Mouse (Mus musculus) stomach, embryonic 16.5 days (tissue): ENCODE data around the gene Lrrc63. TPM values are rescaled to one million over a fixed set of nuclear protein-coding genes. Genes with fewer than 3 reads are reported as not detected.
"Not testable (repeated sequence)": the region's sequence is repeated elsewhere in the genome, so short reads cannot be mapped to it uniquely, and the experiment has no call there.

Experiments
- ATAC-seq: fragments of 200-750 bp; cut with Nextera tagmentation; 2 replicates; pipeline ENCODE4 v1.8.0; 2017; ENCODE audit warnings: moderate number of reproducible peaks, moderate TSS enrichment; ENCODE audit not compliant: insufficient read depth, low FRiP score
- H3K27ac ChIP-seq: fragments of 300-500 bp; sonication (generic); 2 replicates; pipeline ENCODE4 v1.5.1; 2014; ENCODE audit warnings: low read length
- H3K27me3 ChIP-seq: fragments of 300-500 bp; sonication (generic); 2 replicates; pipeline ENCODE4 v1.6.1; 2014; ENCODE audit warnings: low read length, control low read depth, mixed read lengths; ENCODE audit not compliant: control insufficient read depth, insufficient read depth
- H3K36me3 ChIP-seq: fragments of 300-500 bp; sonication (generic); 2 replicates; pipeline ENCODE4 v1.6.1; 2014; ENCODE audit warnings: low read length; ENCODE audit not compliant: control insufficient read depth, insufficient read depth
- H3K4me1 ChIP-seq: fragments of 300-500 bp; sonication (generic); 2 replicates; pipeline ENCODE4 v1.6.1; 2014; ENCODE audit warnings: low read length, control low read depth, mixed read lengths; ENCODE audit not compliant: control insufficient read depth, insufficient read depth
- H3K4me2 ChIP-seq: fragments of 300-500 bp; sonication (generic); 2 replicates; pipeline ENCODE4 v1.6.1; 2014; ENCODE audit warnings: low read depth, low read length, mixed read lengths
- H3K4me3 ChIP-seq: fragments of 300-500 bp; sonication (generic); replicated peaks from 2 replicates; pipeline ENCODE4 v1.5.1; 2014; ENCODE audit warnings: mild to moderate bottlenecking, low read length
- H3K9ac ChIP-seq: fragments of 300-500 bp; sonication (generic); 2 replicates; pipeline ENCODE4 v1.6.1; 2014; ENCODE audit warnings: low read length
- H3K9me3 ChIP-seq: fragments of 300-500 bp; sonication (generic); replicated peaks from 2 replicates; pipeline ENCODE4 v1.6.1; 2016; ENCODE audit warnings: low read length, control low read depth; ENCODE audit not compliant: control insufficient read depth
- WGBS: fragments of 180-500 bp; shearing (Covaris S2); extraction: QIAGEN DNeasy Blood & Tissue Kit; methylation state at CpG from one replicate; pipeline ENCODE4 v1.1.7; 2014; 5-methylcytosine and 5-hydroxymethylcytosine counted together
- polyA plus RNA-seq: library from polyadenylated mRNA; unstranded; fragments of >200 nt; fragmentation: Nextera tagmentation; extraction: Ambion mirVana; gene quantifications from 2 replicates; pipeline ENCODE4 v1.2.1, GENCODE M21; 2015

Lrrc63 gene
- polyA plus RNA-seq, 1 experiment from 2014 or later = not detected

DNA sequence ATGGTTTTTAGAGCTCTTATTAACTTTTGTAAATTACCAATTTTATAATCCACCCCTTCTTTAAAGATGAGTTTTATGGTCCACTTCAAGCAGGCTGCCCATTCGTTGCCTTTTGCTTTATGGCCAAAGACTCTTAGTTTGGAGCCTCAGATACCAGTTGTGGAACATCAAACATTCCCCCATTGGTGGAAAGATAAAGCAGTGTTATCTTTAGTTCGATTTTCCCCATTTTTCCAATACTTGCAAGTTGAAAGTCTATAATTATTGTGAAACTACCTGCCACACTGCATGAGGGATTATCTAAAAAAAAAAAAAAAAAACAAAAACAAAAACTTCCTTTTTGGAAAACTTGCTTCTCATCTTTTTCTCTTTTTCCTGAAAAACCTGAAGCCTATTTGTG is 20.0 kb upstream of the Lrrc63 start:
- no peak for ATAC-seq
- Histone ChIP-seq H3K9ac (no peak overlapping the region), H3K4me3 (no peak overlapping the region), H3K36me3 (no peaks in the 10 kb centered on the region), H3K27ac (no peak overlapping the region), H3K4me2 (no peak overlapping the region), H3K4me1 (no peaks in the 10 kb centered on the region; the same call in 1 of the 2 replicates), H3K9me3 (no peaks in the 10 kb centered on the region), H3K27me3 (no peaks in the 10 kb centered on the region)
- 68% methylated on average over 2 of the region's 2 CpGs for WGBS

DNA sequence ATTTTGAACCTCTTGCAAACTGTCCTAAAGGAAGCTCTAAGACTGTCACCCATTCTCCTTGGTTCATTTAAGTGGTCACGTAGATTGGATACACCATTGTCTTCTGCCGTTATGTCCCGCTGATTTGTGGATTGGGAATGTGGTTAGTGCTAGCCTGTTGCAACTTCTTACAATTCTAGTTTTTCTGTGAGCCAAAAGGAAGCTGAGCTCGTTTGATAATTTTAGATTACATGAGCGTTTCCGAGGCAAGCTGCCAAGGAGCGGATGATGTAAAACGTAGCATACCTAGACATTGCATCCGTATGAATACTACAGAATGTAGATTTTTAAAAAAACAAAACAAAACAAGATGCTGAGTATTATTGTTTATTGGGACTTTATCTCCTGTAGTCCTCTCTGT is 17.5 kb upstream of the Lrrc63 start:
- Histone ChIP-seq H3K4me3 (no peak overlapping the region), H3K27ac (no peak overlapping the region), H3K4me2 (no peak overlapping the region), H3K9ac (no peak overlapping the region), H3K36me3 (no peaks in the 10 kb centered on the region), H3K4me1 (no peaks in the 10 kb centered on the region), H3K27me3 (no peaks in the 10 kb centered on the region), H3K9me3 (no peaks in the 10 kb centered on the region)
- whole genome bisulfite sequencing = 69% methylated on average over 9 of the region's 9 CpGs
- ATAC-seq = no peak

DNA sequence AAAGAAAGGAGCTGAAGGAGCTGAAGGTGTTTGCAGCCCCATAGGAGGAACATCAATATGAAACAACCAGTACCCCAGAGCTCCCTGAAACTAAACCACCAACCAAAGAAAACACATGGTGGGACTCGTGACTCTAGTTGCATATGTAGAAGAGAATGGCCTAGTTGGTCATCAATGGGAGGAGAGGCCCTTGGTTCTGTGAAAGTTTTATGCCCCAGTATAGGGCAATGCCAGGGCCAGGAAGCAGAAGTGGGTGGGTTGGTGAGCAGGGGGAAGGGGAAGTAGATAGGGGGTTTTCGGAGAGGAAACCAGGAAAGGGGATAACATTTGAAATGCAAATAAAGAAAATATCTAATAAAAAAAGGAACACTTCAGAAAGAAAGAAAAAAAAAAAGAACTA is 17.0 kb upstream of the Lrrc63 start:
- H3K9ac ChIP-seq, H3K27me3 ChIP-seq, H3K4me3 ChIP-seq, H3K4me2 ChIP-seq, H3K36me3 ChIP-seq, H3K27ac ChIP-seq, H3K9me3 ChIP-seq, ATAC-seq, H3K4me1 ChIP-seq: not testable (repeated sequence)
- WGBS = 70% methylated on average over 2 of the region's 2 CpGs

DNA sequence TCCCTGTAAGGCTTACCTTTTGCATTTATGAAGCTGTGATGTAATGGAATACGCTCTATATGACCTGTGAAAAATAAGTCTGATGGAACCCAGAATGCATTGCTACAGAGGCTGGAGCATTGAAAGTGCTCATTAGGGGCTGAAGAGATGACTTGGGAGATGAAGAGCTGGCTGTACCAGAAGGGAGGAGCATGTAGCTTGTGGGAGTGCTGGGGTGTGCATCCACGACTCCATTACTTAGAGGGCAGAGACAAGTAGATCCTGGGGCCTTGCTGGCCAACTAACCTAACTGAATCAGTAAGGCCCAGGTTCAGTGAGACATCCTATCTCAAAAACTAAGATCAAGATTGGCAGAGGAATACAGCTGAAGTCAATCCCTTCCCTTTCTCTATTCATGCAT is 8.5 kb upstream of the Lrrc63 start:
- Histone ChIP-seq H3K4me2 (no peak overlapping the region), H3K27me3 (no peaks in the 10 kb centered on the region), H3K9ac (no peak overlapping the region), H3K27ac (no peak overlapping the region), H3K4me1 (peaks cover 5% of the 10 kb centered on the region; the same call in 1 of the 2 replicates), H3K4me3 (no peak overlapping the region), H3K36me3 (no peaks in the 10 kb centered on the region), H3K9me3 (no peaks in the 10 kb centered on the region)
- ATAC-seq = no peak
- 82% methylated on average over 2 of the region's 2 CpGs for WGBS

DNA sequence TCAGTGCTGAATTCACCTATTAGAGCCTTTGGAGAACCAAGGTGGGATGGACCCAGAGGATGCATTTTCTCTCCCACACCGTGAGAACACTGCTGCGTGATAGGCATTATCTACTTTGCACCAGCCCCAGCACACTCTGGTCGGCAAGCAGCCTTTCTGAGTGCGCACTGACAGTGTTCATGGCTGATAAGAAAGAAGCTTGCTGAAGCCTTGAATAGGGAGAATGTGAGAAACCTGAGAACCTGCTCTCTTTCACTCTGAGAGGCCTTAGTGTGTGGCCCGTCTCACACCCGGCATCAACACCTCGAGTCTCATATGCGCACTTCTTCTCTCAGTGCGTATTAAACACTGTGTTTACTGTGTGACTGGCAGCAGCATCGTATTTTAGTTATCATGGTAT is 7.8 kb upstream of the Lrrc63 start:
- Histone ChIP-seq H3K9me3 (no peaks in the 10 kb centered on the region), H3K4me2 (no peak overlapping the region), H3K27me3 (no peaks in the 10 kb centered on the region), H3K4me3 (no peak overlapping the region), H3K27ac (no peak overlapping the region), H3K36me3 (no peaks in the 10 kb centered on the region), H3K4me1 (peaks cover 5% of the 10 kb centered on the region; the same call in 1 of the 2 replicates), H3K9ac (no peak overlapping the region)
- peak; percentile 61 for ATAC-seq
- 64% methylated on average over 10 of the region's 10 CpGs for WGBS

DNA sequence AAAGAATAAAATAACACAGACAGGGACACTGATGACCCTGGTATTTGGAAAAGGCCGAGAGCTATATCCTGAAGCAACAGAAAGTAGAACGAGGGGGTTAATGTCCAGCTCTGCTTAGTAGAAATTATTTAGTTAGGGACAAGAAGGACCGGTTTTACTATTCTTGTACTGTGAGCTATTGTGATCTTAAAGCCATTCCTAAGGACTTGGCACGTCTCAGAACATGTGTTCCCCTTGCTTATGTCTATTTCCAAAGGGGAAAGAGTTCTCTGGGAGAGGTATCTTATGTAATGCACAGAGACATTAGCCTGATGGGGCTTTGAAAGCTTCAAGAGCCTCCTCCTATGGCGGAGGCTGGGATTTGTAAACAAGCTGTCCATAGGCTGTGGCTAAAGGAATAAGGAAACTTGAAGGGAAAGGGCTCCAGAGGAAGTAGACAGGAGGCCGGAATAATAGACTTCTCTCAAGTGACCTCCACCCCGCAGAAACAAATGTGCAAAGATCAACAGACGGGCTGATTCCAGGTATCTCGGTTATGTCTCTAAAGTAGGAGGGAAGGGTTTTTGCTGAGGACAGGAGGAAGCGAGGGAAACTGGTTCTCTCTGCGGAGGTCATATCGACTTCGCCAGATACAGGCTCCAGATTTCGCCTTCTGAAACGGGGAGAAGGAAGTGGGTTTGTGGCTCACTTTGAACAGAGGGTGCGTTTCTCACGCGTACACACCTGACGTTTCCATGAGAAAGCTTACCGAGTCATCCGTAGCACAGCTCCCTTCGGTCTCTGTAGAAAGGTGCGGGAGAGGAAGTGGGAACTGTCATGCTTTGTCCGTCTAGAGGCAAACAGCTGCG is 5.7 kb upstream of the Lrrc63 start:
- H3K36me3 ChIP-seq = no peaks in the 10 kb centered on the region
- H3K4me2 ChIP-seq = peak overlapping the region; percentile 48
- no peaks in the 10 kb centered on the region for H3K27me3 ChIP-seq
- peak overlapping the region; percentile 47 for H3K4me3 ChIP-seq
- peak overlapping the region; percentile 93 for H3K27ac ChIP-seq
- peak; percentile 82; the same call in 1 of the 2 replicates for ATAC-seq
- peak overlapping the region; percentile 62 for H3K9ac ChIP-seq
- 47% methylated on average over 25 of the region's 25 CpGs for WGBS
- H3K4me1 ChIP-seq = peaks cover 5% of the 10 kb centered on the region; the same call in 1 of the 2 replicates
- H3K9me3 ChIP-seq = no peaks in the 10 kb centered on the region

DNA sequence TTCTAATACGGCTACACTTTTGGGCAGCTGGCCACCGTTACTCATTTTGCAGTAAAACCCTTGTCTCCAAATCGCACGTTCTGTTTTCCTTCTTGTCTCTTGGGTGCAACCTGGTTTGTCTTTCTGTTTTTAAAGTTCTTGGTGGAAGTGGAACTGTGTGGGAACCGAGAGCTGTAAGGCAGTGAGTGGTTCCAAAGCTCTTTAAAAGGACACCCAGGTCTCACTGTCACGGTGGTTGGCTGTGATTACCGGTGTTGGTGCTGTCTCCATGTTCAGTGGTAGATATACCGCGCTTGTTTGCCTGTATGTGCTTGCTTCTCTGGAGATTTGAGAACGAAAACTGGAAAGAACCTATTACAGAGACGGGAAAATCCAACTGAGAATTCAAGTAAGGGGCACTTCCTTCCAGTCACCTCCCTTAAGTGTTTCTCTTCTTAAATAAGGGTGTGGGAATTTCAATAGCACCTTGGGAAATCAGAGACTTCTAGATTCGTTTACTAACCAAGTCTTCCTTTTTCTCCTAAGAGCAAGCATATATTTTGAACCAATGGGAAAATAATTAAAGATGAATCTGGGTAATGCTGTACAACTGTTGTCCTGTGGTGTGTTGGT is 749 bp upstream of the Lrrc63 start:
- Histone ChIP-seq H3K9ac (peak overlapping the region; percentile 78), H3K27me3 (no peaks in the 10 kb centered on the region), H3K4me1 (peaks cover 5% of the 10 kb centered on the region; the same call in 1 of the 2 replicates), H3K27ac (peak overlapping the region; percentile 67; the same call in 1 of the 2 replicates), H3K4me3 (peak overlapping the region; percentile 71), H3K9me3 (no peaks in the 10 kb centered on the region), H3K36me3 (no peaks in the 10 kb centered on the region), H3K4me2 (peak overlapping the region; percentile 90)
- no peak for ATAC-seq
- 7% methylated on average over 12 of the region's 12 CpGs for WGBS

DNA sequence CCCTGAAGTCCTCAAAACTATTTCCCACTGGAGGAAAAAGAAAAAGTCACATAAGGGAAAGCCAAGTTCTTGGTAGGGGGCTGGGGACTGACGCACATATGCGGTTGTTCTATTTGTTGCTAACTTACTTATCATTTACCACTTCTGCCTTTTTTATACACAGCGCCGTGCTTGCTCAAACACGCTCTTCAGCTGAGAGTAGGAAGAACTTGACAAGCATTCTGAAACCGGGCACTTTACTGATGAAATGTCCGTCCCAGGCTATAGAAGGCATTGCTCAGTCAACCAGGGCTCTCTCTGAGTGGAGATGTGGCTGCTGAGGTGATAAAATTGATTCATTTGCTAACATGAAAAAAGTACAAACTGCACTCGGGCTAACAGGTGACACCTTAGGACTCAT is 9.0 kb downstream of the Lrrc63 start:
- H3K36me3 ChIP-seq = no peaks in the 10 kb centered on the region
- no peak overlapping the region for H3K27ac ChIP-seq
- H3K27me3 ChIP-seq = no peaks in the 10 kb centered on the region
- no peak overlapping the region for H3K4me2 ChIP-seq
- no peaks in the 10 kb centered on the region for H3K9me3 ChIP-seq
- WGBS = 72% methylated on average over 8 of the region's 8 CpGs
- no peak for ATAC-seq
- H3K9ac ChIP-seq = no peak overlapping the region
- H3K4me3 ChIP-seq = no peak overlapping the region
- no peaks in the 10 kb centered on the region for H3K4me1 ChIP-seq

DNA sequence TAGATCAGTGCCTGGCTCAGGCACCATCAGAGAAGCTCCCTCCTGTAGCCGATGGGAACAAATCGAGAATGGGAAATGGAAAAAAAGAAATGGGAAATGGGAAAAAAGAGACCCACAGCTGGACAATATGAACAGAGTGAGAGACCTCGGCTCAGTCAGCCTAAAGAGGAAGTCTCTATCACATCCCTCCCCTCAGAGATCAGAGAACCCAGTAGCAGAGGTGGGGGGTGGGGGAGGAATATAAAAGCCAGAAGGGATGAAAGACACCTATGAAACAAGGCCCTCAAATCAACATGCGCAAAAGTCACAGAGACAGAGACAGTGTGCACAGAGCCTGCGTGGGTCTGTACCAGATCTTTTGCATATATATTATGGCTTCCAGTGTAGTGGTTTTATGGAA is 27.7 kb downstream of the Lrrc63 start:
- no peak overlapping the region for H3K4me2 ChIP-seq
- H3K4me3 ChIP-seq = no peak overlapping the region
- no peak overlapping the region for H3K27ac ChIP-seq
- no peak overlapping the region for H3K9ac ChIP-seq
- no peaks in the 10 kb centered on the region for H3K36me3 ChIP-seq
- no peaks in the 10 kb centered on the region for H3K4me1 ChIP-seq
- no peak for ATAC-seq
- WGBS = 80% methylated on average over 5 of the region's 5 CpGs
- no peaks in the 10 kb centered on the region for H3K9me3 ChIP-seq
- no peaks in the 10 kb centered on the region for H3K27me3 ChIP-seq
